Mouse (Mus musculus) limb, embryonic 14.5 days (tissue): ENCODE measurements around the gene Xcr1. TPM values are rescaled to one million over a fixed set of nuclear protein-coding genes. Genes with fewer than 3 reads are reported as not detected.

Experiments used
- ATAC-seq: fragments of 200-750 bp; cut with Nextera tagmentation; 2 replicates; pipeline ENCODE4 v1.8.0; 2017; ENCODE audit warnings: low read depth, moderate number of reproducible peaks, moderate TSS enrichment; ENCODE audit not compliant: low FRiP score
- DNase-seq: peaks from one replicate; pipeline ENCODE4 v3.0.0-alpha.2; 2015; ENCODE audit warnings: low spot score
- H3K27ac ChIP-seq: fragments of 300-500 bp; sonication (generic); replicated peaks from 2 replicates; pipeline ENCODE4 v1.5.1; 2014; ENCODE audit warnings: low read depth, mild to moderate bottlenecking, low read length, moderate library complexity, mixed read lengths
- H3K27me3 ChIP-seq: fragments of 300-500 bp; sonication (generic); 2 replicates; pipeline ENCODE4 v1.6.1; 2014; ENCODE audit warnings: low read length, mixed read lengths; ENCODE audit not compliant: control insufficient read depth, insufficient read depth
- H3K36me3 ChIP-seq: fragments of 300-500 bp; sonication (generic); 2 replicates; pipeline ENCODE4 v1.6.1; 2014; ENCODE audit warnings: mild to moderate bottlenecking, low read length, moderate library complexity, mixed read lengths; ENCODE audit not compliant: control insufficient read depth, insufficient read depth
- H3K4me1 ChIP-seq: fragments of 300-500 bp; sonication (generic); 2 replicates; pipeline ENCODE4 v1.6.1; 2014; ENCODE audit warnings: antibody characterized with exemption, low read length, mixed read lengths; ENCODE audit not compliant: control insufficient read depth, insufficient read depth
- H3K4me2 ChIP-seq: fragments of 300-500 bp; sonication (generic); replicated peaks from 2 replicates; pipeline ENCODE4 v1.6.1; 2014; ENCODE audit warnings: low read depth, mild to moderate bottlenecking, low read length, moderate library complexity; ENCODE audit not compliant: severe bottlenecking
- H3K4me3 ChIP-seq: fragments of 300-500 bp; sonication (generic); replicated peaks from 2 replicates; pipeline ENCODE4 v1.5.1; 2014; ENCODE audit warnings: low read length
- H3K9ac ChIP-seq: fragments of 300-500 bp; sonication (generic); 2 replicates; pipeline ENCODE4 v1.6.1; 2014; ENCODE audit warnings: mild to moderate bottlenecking, low read depth, low read length, moderate library complexity; ENCODE audit not compliant: severe bottlenecking
- H3K9me3 ChIP-seq: fragments of 300-500 bp; sonication (generic); 2 replicates; pipeline ENCODE4 v1.6.1; 2016; ENCODE audit warnings: low read length; ENCODE audit not compliant: control insufficient read depth
- POLR2A ChIP-seq: fragments of 200-500 bp; IDR thresholded peaks from 2 replicates; pipeline ENCODE4 v1.8.0; 2012; ENCODE audit warnings: inconsistent platforms, mild to moderate bottlenecking, moderate library complexity, borderline replicate concordance; ENCODE audit not compliant: insufficient read depth, insufficient read length; ENCODE audit errors: extremely low read depth
- WGBS: fragments of 180-500 bp; shearing (Covaris S2); extraction: QIAGEN DNeasy Blood & Tissue Kit; methylation state at CpG from one replicate; pipeline ENCODE4 v1.1.7; 2014; 5-methylcytosine and 5-hydroxymethylcytosine counted together
- polyA plus RNA-seq, 2 experiments: library from polyadenylated mRNA; depleted of rRNA in 1 of 2; stranded (reverse) in 1 of 2; unstranded in 1 of 2; fragments of >200 nt; fragmentation: Nextera tagmentation in 1 of 2; extraction: Ambion mirVana in 1 of 2; gene quantifications; 2 replicates each; pipeline versions ENCODE4 v1.2.1 to v1.2.3; 2012 to 2014

Gene Xcr1
- polyA plus RNA-seq (2012; rRNA removed) (0.01 TPM in 1 of 2 replicates, not detected in the other), polyA plus RNA-seq (2014; fragmentation: Nextera tagmentation; extraction: Ambion mirVana) (not detected in 2 replicates)

- DNase-seq = no peak
- Histone ChIP-seq H3K9me3 (no peaks in the 10 kb centered on the region), H3K27ac (no peak within 1 kb of the TSS), H3K9ac (no peak within 1 kb of the TSS), H3K4me2 (no peak within 1 kb of the TSS), H3K36me3 (no peaks in the 10 kb centered on the region), H3K4me3 (no peak within 1 kb of the TSS), H3K4me1 (no peaks in the 10 kb centered on the region), H3K27me3 (no peaks in the 10 kb centered on the region)
- no peak for TF ChIP-seq POLR2A
- WGBS = 79% methylated on average over 9 of the region's 9 CpGs
- no peak for ATAC-seq
Observed at GRCm38 (mm10) chr9:123861929-123862328, at the start of gene Xcr1. Gene Xcr1 (minus strand): TSS chr9:123862029.

- no peak for DNase-seq
- Histone ChIP-seq H3K4me2 (no peak overlapping the region), H3K27ac (no peak overlapping the region), H3K9me3 (no peaks in the 10 kb centered on the region), H3K27me3 (no peaks in the 10 kb centered on the region), H3K4me1 (no peaks in the 10 kb centered on the region), H3K9ac (no peak overlapping the region), H3K36me3 (no peaks in the 10 kb centered on the region), H3K4me3 (no peak overlapping the region)
- 77% methylated on average over 4 of the region's 4 CpGs for WGBS
- no peak for ATAC-seq
- no peak for TF ChIP-seq POLR2A
Observed at GRCm38 (mm10) chr9:123872049-123872448, 10.2 kb upstream of the Xcr1 start.

GRCm38 (mm10) chr9:123869167-123869784 is 7.4 kb upstream of the Xcr1 start:
- TF ChIP-seq POLR2A = no peak
- Histone ChIP-seq H3K27me3 (no peaks in the 10 kb centered on the region), H3K9ac (no peak overlapping the region), H3K36me3 (no peaks in the 10 kb centered on the region), H3K4me2 (no peak overlapping the region), H3K4me3 (no peak overlapping the region), H3K4me1 (no peaks in the 10 kb centered on the region), H3K9me3 (no peaks in the 10 kb centered on the region), H3K27ac (no peak overlapping the region)
- WGBS = 59% methylated on average over 4 of the region's 6 CpGs
- no peak for DNase-seq
- no peak for ATAC-seq

GRCm38 (mm10) chr9:123863641-123864040 is 1.8 kb upstream of the Xcr1 start:
- H3K9ac ChIP-seq = no peak overlapping the region
- H3K9me3 ChIP-seq = no peaks in the 10 kb centered on the region
- 87% methylated on average over 1 of the region's 1 CpGs for WGBS
- DNase-seq (no peak), ATAC-seq (no peak)
- no peak overlapping the region for H3K27ac ChIP-seq
- H3K4me1 ChIP-seq = no peaks in the 10 kb centered on the region
- H3K36me3 ChIP-seq = no peaks in the 10 kb centered on the region
- no peak for TF ChIP-seq POLR2A
- no peaks in the 10 kb centered on the region for H3K27me3 ChIP-seq
- H3K4me3 ChIP-seq = no peak overlapping the region
- no peak overlapping the region for H3K4me2 ChIP-seq

- Histone ChIP-seq H3K27me3 (no peaks in the 10 kb centered on the region), H3K4me2 (no peak overlapping the region), H3K9me3 (no peaks in the 10 kb centered on the region), H3K27ac (no peak overlapping the region), H3K36me3 (no peaks in the 10 kb centered on the region), H3K9ac (no peak overlapping the region), H3K4me3 (no peak overlapping the region), H3K4me1 (no peaks in the 10 kb centered on the region)
- ATAC-seq = no peak
- TF ChIP-seq POLR2A = no peak
- no peak for DNase-seq
- WGBS = 84% methylated on average over 1 of the region's 1 CpGs
Observed at GRCm38 (mm10) chr9:123862895-123863616, 1.2 kb upstream of the Xcr1 start.
